Mouse (Mus musculus): ENCODE data around the gene Spryd7. TPM values are rescaled to one million over a fixed set of nuclear protein-coding genes. Genes with fewer than 3 reads are reported as not detected.
"Not testable (repeated sequence)": the region's sequence is repeated elsewhere in the genome, so short reads cannot be mapped to it uniquely, and the experiment has no call there.

Gene Spryd7
- total RNA-seq (2021), result 10 to 100 TPM; 38.7 to 47.8 TPM
- long read RNA-seq, experiment 1, full-length matches to known transcripts, result 43 of 55 reads
- long read RNA-seq, experiment 1, partial matches to known transcripts, result 12 of 55 reads
- long read RNA-seq, experiment 1, other reads (novel, unspliced or antisense), result 0 of 55 reads
- long read RNA-seq, experiment 2, full-length matches to known transcripts, result 51 of 66 reads
- long read RNA-seq, experiment 2, partial matches to known transcripts, result 13 of 66 reads
- long read RNA-seq, experiment 2, other reads (novel, unspliced or antisense), result 2 of 66 reads

GRCm38 (mm10) chr14:61556289-61557147 lies at the start of gene Spryd7:
Gene Spryd7, minus strand, starts transcription at chr14:61556886.
- DNase-seq, result peak; percentile 97
- intact Hi-C loops (cut with DNase I; ENCODE audit: low total_unique reads), result no loop called here

- DNase-seq; intact Hi-C loops (cut with DNase I; ENCODE audit: low total_unique reads): not testable (repeated sequence)
Observed at GRCm38 (mm10) chr14:61606088-61606487, 49.4 kb upstream of the Spryd7 start.

GRCm38 (mm10) chr14:61604081-61604480 lies 47.4 kb upstream of the Spryd7 start:
- intact Hi-C loops (cut with DNase I; ENCODE audit: low total_unique reads), result no loop called here
- no peak for DNase-seq

GRCm38 (mm10) chr14:61603069-61603755 lies 46.5 kb upstream of the Spryd7 start:
- no peak for DNase-seq
- intact Hi-C loops (cut with DNase I; ENCODE audit: low total_unique reads), result no loop called here

GRCm38 (mm10) chr14:61601348-61601747 lies 44.7 kb upstream of the Spryd7 start:
- intact Hi-C loops (cut with DNase I; ENCODE audit: low total_unique reads), result no loop called here
- no peak for DNase-seq

GRCm38 (mm10) chr14:61599057-61599806 lies 42.5 kb upstream of the Spryd7 start:
- peak; percentile 91 for DNase-seq
- intact Hi-C loops (cut with DNase I; ENCODE audit: low total_unique reads), result no loop called here

- no peak for DNase-seq
- intact Hi-C loops (cut with DNase I; ENCODE audit: low total_unique reads), result no loop called here
Observed at GRCm38 (mm10) chr14:61597968-61598367, 41.3 kb upstream of the Spryd7 start, which contains the start of gene Trim13. Gene Trim13, plus strand, starts transcription at chr14:61598247.

- DNase-seq, result no peak
Observed at GRCm38 (mm10) chr14:61596719-61597426, 40.2 kb upstream of the Spryd7 start.

GRCm38 (mm10) chr14:61589288-61590065 lies 32.8 kb upstream of the Spryd7 start:
- intact Hi-C loops (cut with DNase I; ENCODE audit: low total_unique reads), result no loop called here
- DNase-seq, result no peak

More at GRCm38 (mm10) chr14:61596719-61597426, 40.2 kb upstream of the Spryd7 start:
- intact Hi-C loops (cut with DNase I; ENCODE audit: low total_unique reads), result no loop called here

- intact Hi-C loops (cut with DNase I; ENCODE audit: low total_unique reads), result loop anchor here (10.0 kb wide), 1 partner anchor 459 kb away; no protein-coding TSS in a partner anchor
- DNase-seq, result peak; percentile 40
Observed at GRCm38 (mm10) chr14:61575941-61576340, 19.3 kb upstream of the Spryd7 start.

- intact Hi-C loops (cut with DNase I; ENCODE audit: low total_unique reads), result loop anchor here (10.0 kb wide), 1 partner anchor 460 kb away; no protein-coding TSS in a partner anchor
- peak; percentile 51 for DNase-seq
Observed at GRCm38 (mm10) chr14:61575066-61575465, 18.4 kb upstream of the Spryd7 start.

- intact Hi-C loops (cut with DNase I; ENCODE audit: low total_unique reads), result loop anchor here (10.0 kb wide), 1 partner anchor 463 kb away; no protein-coding TSS in a partner anchor
- no peak for DNase-seq
Observed at GRCm38 (mm10) chr14:61572131-61572530, 15.4 kb upstream of the Spryd7 start.

GRCm38 (mm10) chr14:61571366-61571765 lies 14.7 kb upstream of the Spryd7 start:
- intact Hi-C loops (cut with DNase I; ENCODE audit: low total_unique reads), result loop anchor here (10.0 kb wide), 1 partner anchor 463 kb away; no protein-coding TSS in a partner anchor
- DNase-seq, result peak; percentile 88

GRCm38 (mm10) chr14:61569344-61569743 lies 12.7 kb upstream of the Spryd7 start:
- intact Hi-C loops (cut with DNase I; ENCODE audit: low total_unique reads), result loop anchor here (10.0 kb wide), 2 partner anchors 685 to 885 kb away; partner anchors contain the start of gene Gucy1b2
- no peak for DNase-seq

GRCm38 (mm10) chr14:61566211-61566610 lies 9.5 kb upstream of the Spryd7 start:
- intact Hi-C loops (cut with DNase I; ENCODE audit: low total_unique reads), result loop anchor here (10.0 kb wide), 2 partner anchors 689 to 889 kb away; partner anchors contain the start of gene Gucy1b2

GRCm38 (mm10) chr14:61559856-61560255 lies 3.2 kb upstream of the Spryd7 start:
- no peak for DNase-seq
- intact Hi-C loops (cut with DNase I; ENCODE audit: low total_unique reads), result loop anchor here (10.0 kb wide), 2 partner anchors 695 to 895 kb away; partner anchors contain the start of gene Gucy1b2

More at GRCm38 (mm10) chr14:61566211-61566610, 9.5 kb upstream of the Spryd7 start:
- not testable (repeated sequence) for DNase-seq

- no peak for DNase-seq
- intact Hi-C loops (cut with DNase I; ENCODE audit: low total_unique reads), result no loop called here
Observed at GRCm38 (mm10) chr14:61558901-61559300, 2.2 kb upstream of the Spryd7 start.
